Mouse (Mus musculus) retina, postnatal 7 days (tissue): ENCODE data around the gene Abcg8.

Source experiments
- DNase-seq: peaks from one replicate; pipeline ENCODE4 v3.0.0-alpha.2; 2012; ENCODE audit warnings: low read depth, low spot score

The Abcg8 gene

GRCm38 (mm10) chr17:84675951-84676366 is at the start of gene Abcg8:
Gene Abcg8 (plus strand): TSS chr17:84676302.
- DNase-seq: no peak

- DNase-seq: no peak
These were observed 49.2 kb upstream of the Abcg8 start for GRCm38 (mm10) chr17:84626857-84627305.

GRCm38 (mm10) chr17:84627721-84628120 is 48.4 kb upstream of the Abcg8 start:
- DNase-seq: no peak

GRCm38 (mm10) chr17:84628611-84629010 is 47.5 kb upstream of the Abcg8 start:
- no peak for DNase-seq

- DNase-seq: no peak
These were observed 44.3 kb upstream of the Abcg8 start for GRCm38 (mm10) chr17:84631836-84632235.

- no peak for DNase-seq
These were observed 42.7 kb upstream of the Abcg8 start for GRCm38 (mm10) chr17:84633443-84633842.

- DNase-seq: no peak
These were observed 39.8 kb upstream of the Abcg8 start for GRCm38 (mm10) chr17:84636328-84636727.

- no peak for DNase-seq
These were observed 38.1 kb upstream of the Abcg8 start for GRCm38 (mm10) chr17:84637971-84638370.

- no peak for DNase-seq
These were observed 36.2 kb upstream of the Abcg8 start for GRCm38 (mm10) chr17:84639796-84640378.

- DNase-seq: peak; percentile 21
These were observed 34.2 kb upstream of the Abcg8 start for GRCm38 (mm10) chr17:84641893-84642292.

- DNase-seq: no peak
These were observed 33.8 kb upstream of the Abcg8 start for GRCm38 (mm10) chr17:84642324-84642723.

GRCm38 (mm10) chr17:84644292-84645050 is 31.6 kb upstream of the Abcg8 start:
- no peak for DNase-seq

GRCm38 (mm10) chr17:84645119-84645518 is 31.0 kb upstream of the Abcg8 start:
- DNase-seq: no peak

GRCm38 (mm10) chr17:84645894-84646293 is 30.2 kb upstream of the Abcg8 start:
- DNase-seq: no peak

- DNase-seq: no peak
These were observed 29.6 kb upstream of the Abcg8 start for GRCm38 (mm10) chr17:84646477-84646876.

GRCm38 (mm10) chr17:84647630-84648029 is 28.5 kb upstream of the Abcg8 start:
- DNase-seq: no peak

GRCm38 (mm10) chr17:84650302-84651017 is 25.6 kb upstream of the Abcg8 start:
- DNase-seq: no peak

- no peak for DNase-seq
These were observed 22.6 kb upstream of the Abcg8 start for GRCm38 (mm10) chr17:84653544-84653943.

GRCm38 (mm10) chr17:84656205-84656604 is 19.9 kb upstream of the Abcg8 start:
- no peak for DNase-seq

GRCm38 (mm10) chr17:84656653-84657421 is 19.3 kb upstream of the Abcg8 start:
- DNase-seq: no peak

GRCm38 (mm10) chr17:84657422-84657732 is 18.7 kb upstream of the Abcg8 start:
- no peak for DNase-seq

- no peak for DNase-seq
These were observed 18.3 kb upstream of the Abcg8 start for GRCm38 (mm10) chr17:84657782-84658181.
